Mouse (Mus musculus): ENCODE results near the gene Tcte2.

Tcte2 gene

DNA sequence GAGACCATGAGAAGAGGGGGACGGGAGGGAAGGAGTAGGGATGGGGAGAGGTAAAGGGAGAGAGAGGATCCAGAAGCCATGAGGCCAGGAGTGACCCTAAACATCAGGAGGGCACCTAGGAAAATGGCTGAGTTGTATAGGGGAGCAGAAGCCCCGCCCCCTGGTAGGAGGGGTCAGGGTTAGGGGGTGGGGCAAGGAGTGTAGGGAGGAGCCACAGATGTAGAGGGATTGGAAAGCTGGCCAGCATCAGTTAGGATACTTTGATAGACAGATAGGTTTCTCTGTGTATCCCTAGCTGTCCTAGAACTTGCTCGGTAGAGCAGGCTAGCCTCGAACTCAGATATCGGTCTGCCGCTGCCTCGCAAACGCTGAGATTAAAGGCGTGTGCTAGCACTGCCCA is 13.9 kb downstream of the Tcte2 start:
- intact Hi-C loops (cut with DNase I): no loop called here

GRCm38 (mm10) chr17:13746330-13746729 is 15.3 kb downstream of the Tcte2 start:
- intact Hi-C loops (cut with DNase I): no loop called here

DNA sequence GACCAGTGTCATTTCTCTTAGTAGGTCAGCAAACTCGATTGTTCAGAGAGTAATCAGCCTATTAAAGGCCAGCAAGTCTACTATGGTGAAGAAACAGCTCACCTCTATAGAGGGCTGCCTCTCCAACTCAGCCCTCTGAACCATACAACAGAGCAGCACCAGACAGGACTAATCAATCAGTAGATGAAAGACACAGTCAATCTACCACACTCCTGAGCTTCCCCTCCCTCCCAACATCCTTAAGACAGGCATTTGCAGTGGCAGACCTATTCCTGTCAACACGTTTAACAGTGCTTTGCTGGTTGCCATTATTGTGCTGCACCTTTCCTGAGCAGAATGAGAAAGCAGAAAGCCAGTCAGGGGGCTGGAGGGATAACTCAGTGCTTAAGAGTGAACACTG is 16.3 kb downstream of the Tcte2 start:
- intact Hi-C loops (cut with DNase I): no loop called here

- intact Hi-C loops (cut with DNase I): loop anchor here (5.0 kb wide), 1 partner anchor 43 kb away; no protein-coding TSS in a partner anchor
Observed at GRCm38 (mm10) chr17:13744824-13745223, 16.8 kb downstream of the Tcte2 start.

GRCm38 (mm10) chr17:13744219-13744618 is 17.4 kb downstream of the Tcte2 start:
- intact Hi-C loops (cut with DNase I): loop anchor here (5.0 kb wide), 1 partner anchor 42 kb away; no protein-coding TSS in a partner anchor

DNA sequence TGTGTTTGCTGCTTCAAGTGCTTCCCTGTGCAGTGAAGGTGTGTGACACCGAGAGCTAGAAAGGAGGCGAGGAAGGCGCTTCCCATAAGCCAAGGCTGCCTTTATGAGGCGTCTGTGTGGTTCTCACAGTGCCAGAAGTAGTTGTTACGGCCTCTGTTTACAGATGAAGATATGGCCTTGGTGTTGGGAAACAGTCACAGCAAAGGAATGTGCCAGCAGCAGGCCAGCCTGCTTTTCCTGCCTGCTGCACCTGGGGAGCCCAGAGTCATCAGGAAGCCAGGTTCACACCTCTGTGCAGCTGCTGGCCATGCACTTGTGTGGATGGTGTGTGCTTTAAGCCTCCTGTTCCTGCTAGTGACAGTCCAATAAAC is 17.9 kb downstream of the Tcte2 start:
- intact Hi-C loops (cut with DNase I): loop anchor here (5.0 kb wide), 1 partner anchor 41 kb away; no protein-coding TSS in a partner anchor

- intact Hi-C loops (cut with DNase I): loop anchor here (5.0 kb wide), 1 partner anchor 41 kb away; no protein-coding TSS in a partner anchor
Observed at GRCm38 (mm10) chr17:13742941-13743708, 18.5 kb downstream of the Tcte2 start.

DNA sequence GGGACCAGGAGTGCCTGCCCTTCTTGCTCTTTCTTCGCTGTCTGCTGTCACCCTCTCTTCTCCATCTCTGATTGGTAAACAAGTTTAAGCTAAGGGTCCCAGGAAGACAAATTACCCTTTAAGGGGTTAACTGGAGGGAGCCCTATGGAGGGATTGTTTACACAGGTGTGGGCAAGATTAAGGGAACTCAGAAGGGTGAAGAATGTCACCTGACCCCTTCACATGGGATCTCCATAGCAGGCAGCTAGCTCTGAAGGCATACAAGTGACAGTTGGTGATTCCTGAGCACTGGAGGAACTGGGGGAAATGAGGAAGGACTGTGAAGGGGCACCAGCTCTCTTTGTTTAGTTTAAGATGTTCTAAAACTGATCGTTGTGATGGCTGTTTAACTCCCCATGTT is 19.3 kb downstream of the Tcte2 start:
- intact Hi-C loops (cut with DNase I): loop anchor here (5.0 kb wide), 1 partner anchor 40 kb away; no protein-coding TSS in a partner anchor

DNA sequence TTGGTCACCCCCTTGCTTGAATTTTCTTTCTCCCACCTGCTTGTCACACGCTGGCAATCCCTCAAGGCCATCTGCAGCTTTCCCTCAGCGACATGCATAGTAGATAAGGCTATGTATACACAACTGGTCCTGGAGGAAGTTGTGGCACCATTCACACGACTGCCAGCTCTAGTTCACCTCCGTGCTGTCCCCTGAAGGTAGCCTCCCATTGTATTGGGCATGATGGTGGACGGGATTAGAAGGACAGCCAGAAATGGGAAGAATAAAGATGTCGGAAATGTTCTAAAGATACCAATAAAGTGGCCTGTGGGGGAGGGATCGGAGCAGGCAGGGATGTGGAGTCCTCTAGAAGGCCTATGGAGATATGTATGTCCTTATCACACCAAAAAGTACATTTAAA is 20.0 kb downstream of the Tcte2 start:
- intact Hi-C loops (cut with DNase I): loop anchor here (5.0 kb wide), 1 partner anchor 39 kb away; no protein-coding TSS in a partner anchor

- intact Hi-C loops (cut with DNase I): loop anchor here (5.0 kb wide), 1 partner anchor 38 kb away; no protein-coding TSS in a partner anchor
Observed at GRCm38 (mm10) chr17:13740796-13741195, 20.8 kb downstream of the Tcte2 start.

GRCm38 (mm10) chr17:13739981-13740380 is 21.6 kb downstream of the Tcte2 start:
- intact Hi-C loops (cut with DNase I): loop anchor here (5.0 kb wide), 1 partner anchor 38 kb away; no protein-coding TSS in a partner anchor

- intact Hi-C loops (cut with DNase I): no loop called here
Observed at GRCm38 (mm10) chr17:13738916-13739315, 22.7 kb downstream of the Tcte2 start.

DNA sequence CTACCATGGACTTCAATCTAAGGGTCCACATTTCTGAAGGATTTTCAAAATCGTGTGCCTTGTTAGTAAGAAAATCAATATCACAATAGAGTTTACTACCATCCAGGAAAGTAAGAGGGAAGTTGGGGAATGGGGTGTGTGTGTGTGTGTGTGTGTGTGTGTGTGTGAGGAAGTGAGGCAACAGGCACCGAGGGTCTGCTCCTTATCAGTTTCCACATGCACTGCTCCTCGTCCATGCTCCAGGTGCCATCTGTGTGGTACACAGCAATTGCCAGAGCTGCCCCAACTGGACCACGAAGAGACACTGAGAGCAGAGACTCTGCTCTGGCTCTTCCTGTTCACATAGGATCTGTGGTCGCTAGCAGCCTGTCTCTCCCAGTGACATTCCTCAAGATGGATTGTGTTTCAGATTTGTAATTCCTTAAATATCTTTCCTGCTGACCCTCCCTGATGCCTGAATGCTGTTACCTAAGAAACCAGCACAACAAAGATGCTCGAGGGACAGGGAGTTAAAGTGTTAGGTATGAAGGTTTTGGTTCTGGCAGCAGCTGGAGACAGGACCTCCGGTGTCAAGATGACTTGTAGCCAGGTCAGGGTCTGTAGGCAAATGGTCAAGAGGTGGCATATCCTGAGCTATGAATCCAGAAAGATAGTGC is 23.4 kb downstream of the Tcte2 start:
- intact Hi-C loops (cut with DNase I): no loop called here

DNA sequence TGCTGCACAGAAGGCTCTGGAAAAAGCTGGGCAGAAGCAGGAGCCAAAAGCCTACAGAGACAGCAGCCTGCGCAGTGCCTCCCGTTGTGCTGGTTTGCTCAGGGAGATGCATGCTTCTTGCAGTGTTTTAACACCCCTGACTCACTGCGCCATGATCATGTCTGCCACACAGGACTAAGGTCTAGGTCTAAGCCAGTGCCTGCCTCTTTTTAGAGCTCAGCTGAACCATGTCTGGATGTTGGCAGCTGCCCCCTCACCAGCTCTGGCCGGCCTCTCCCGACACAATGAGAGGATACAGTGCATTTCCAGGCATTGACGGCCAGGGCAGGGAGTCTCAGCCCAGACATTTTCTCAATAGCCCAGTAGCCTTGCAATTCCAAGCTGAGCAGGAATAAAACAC is 24.3 kb downstream of the Tcte2 start:
- intact Hi-C loops (cut with DNase I): no loop called here

DNA sequence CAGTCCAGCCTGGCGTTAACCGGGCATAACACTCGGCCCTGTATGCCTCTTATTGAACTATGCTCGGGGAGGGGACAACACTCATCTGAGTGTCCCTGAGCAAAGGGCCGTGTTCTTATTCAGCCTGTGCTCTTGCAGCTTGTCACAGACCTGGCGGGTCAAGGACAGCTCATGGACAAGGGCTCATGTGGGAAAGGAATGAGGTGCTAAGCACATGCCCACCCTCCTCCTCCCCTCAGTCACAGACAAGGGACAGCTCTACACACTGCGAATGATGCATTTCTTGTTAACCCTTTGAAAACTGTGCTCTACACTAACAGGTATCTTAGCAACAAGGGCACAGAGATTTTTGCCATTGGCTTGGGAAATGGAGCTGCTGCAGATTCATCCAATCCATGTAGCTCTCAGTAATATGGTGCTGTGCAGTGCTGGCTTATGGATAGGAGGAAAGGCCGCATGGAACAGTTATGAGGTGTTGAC is 25.8 kb downstream of the Tcte2 start:
- intact Hi-C loops (cut with DNase I): no loop called here

- intact Hi-C loops (cut with DNase I): no loop called here
Observed at GRCm38 (mm10) chr17:13735057-13735456, 26.6 kb downstream of the Tcte2 start.

DNA sequence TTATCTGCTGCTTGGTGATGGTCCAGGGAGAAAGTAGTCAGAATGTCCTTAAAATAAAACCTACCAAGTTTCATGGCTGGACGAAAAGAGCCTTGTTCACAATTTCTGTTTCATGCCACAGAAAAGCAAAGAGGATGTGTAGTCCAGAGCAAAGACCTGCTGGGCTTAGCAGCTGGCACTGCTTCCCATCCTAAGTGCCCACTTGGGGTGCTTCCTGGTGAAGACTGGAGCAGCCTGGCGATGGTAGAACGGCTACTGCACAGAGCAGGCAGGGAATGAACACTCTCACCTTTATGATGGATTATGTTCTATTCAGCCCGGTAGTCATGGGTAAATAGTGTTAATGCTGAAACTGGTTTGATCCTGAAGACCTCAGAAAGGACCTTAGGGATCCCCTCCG is 27.7 kb downstream of the Tcte2 start:
- intact Hi-C loops (cut with DNase I): no loop called here

DNA sequence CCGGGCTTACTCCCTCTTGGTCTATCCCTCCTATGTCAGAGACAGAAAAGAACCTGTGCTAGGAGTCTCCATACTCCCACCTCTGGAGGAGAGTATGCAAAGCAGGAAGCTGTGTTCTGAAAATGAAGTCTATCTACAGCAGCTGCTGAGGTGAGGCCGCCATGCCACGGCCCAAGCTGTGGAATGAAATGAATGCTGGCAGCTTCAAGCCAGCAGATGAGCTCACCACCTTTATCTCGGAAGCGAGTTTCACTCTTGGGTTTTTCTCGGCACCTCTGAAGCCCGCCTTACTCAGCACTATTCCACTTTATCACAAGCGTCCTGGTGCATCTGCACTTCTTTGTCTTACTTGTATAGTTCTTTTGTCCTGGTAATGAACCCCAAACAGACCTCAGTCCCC is 28.9 kb downstream of the Tcte2 start:
- intact Hi-C loops (cut with DNase I): no loop called here

- intact Hi-C loops (cut with DNase I): no loop called here
Observed at GRCm38 (mm10) chr17:13731727-13732112, 29.9 kb downstream of the Tcte2 start.

DNA sequence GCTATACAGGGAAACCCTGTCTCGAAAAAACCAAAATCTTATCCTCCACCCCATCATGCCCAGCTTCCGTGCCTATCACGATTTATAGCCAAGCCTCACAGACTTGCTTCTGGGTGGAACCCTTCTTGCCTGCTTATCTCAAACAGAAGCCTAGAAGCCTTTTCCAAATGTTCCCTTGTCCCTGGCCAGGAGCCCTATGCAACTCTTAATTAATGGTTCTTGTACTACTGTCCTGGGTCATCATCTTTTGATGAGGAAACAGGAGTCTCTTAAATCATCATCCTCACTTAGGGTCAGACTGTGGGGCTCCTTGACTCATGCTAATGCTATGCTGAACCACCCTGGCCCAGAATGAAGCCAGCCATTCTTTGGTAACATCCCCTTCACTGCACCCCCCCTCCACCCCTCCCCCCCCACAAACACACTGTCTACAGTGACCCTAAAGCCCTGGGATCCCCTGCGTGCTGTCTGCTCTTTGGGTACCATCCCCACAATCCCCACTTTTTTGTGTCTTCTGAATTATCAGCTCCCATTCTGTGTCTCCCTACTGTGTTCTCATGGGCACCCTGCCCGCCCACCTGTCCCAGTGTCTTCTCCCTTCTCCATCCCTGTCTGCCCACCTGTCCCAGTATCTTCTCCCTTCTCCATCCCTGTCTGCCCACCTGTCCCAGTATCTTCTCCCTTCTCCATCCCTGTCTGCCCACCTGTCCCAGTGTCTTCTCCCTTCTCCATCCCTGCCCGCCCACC is 30.5 kb downstream of the Tcte2 start:
- intact Hi-C loops (cut with DNase I): no loop called here

DNA sequence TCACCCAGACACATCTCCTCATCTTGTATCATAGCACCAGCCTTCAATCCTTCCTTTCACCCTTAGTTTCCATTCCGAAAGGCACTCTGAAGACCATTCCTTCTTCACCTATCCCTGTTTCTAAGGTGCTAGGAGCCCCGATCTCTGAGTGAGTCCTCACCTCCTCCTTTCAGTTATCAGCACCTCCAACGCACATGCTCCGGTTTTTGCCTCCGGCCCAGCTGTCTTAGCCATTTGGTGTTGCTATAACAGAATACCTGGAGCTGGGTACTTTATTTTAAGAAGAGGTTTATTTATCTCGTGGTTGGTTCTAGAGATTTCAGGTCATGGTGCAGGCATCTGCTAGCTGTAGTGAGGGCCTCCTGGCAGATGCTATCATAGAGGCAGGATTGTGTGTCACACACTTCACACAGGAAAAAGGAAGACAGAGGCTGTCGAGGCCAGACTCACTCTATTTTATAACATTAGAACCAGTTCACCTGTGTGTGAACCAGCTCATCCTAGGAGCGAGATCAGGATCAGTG is 34.7 kb downstream of the Tcte2 start:
- intact Hi-C loops (cut with DNase I): no loop called here
